Mouse (Mus musculus) regulatory T cell (primary cell): Measurements from ENCODE around the gene Zw10.

ENCODE experiments used
- in situ Hi-C: fragments of 300-600 bp; cut with MboI, MseI; formaldehyde crosslinking; loops from one replicate; pipeline ENCODE4 v1.15.1; 2025; ENCODE audit warnings: high pct_unique_total_duplicates

The Zw10 gene

GRCm38 (mm10) chr9:49055333-49056205 is at the start of gene Zw10:
Gene Zw10, plus strand, starts transcription at chr9:49055613.
- in situ Hi-C loops: loop anchor here (10.0 kb wide), 1 partner anchor 1709 kb away; the partner anchor contains the start of gene Fdxacb1

- in situ Hi-C loops: no loop called here
Observed at GRCm38 (mm10) chr9:49015824-49016223, 39.6 kb upstream of the Zw10 start.

- in situ Hi-C loops: no loop called here
Observed at GRCm38 (mm10) chr9:49021289-49021688, 34.1 kb upstream of the Zw10 start.

- in situ Hi-C loops: no loop called here
Observed at GRCm38 (mm10) chr9:49023956-49024355, 31.5 kb upstream of the Zw10 start.

GRCm38 (mm10) chr9:49024529-49024928 is 30.9 kb upstream of the Zw10 start:
- in situ Hi-C loops: no loop called here

DNA sequence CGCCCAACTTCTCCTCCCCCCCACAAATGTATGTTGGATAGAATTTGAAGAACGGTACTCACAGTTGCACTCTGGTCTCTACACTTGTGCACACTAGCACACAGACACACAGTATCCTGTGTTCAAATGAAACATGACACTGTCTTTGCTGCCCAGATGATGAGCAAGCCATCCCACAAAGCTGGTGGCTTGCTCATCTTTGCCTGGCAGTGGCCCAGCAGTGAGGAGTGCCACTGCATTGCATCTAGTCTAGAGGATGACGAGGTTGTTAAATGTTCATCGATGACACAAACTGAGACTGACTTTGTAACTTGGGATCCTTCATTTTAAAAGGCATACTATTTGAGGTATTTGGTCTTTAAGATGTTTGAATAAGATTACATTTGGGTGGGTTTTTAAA is 20.6 kb upstream of the Zw10 start:
- in situ Hi-C loops: no loop called here

DNA sequence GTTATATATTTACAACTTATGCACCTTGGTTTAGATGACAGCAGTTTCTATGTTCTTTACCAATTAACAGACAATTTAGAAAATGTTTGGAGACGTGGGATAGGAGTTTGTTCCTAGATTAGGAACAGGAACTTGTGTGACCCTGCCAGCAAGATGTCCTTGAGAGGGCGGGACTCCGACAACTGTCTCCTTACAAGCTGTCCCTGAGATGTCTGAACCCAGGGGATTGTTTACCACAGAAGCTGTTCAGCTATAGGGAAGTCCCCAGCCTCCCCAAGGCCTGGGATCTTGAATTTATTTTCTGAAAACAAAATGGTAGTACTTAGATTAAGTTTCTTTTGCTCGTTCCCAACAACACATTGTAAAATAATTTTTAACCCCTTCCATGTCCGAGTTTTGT is 4.5 kb upstream of the Zw10 start:
- in situ Hi-C loops: loop anchor here (5.0 to 10.0 kb wide), 2 partner anchors 59 to 1714 kb away; partner anchors contain the start of gene Fdxacb1

DNA sequence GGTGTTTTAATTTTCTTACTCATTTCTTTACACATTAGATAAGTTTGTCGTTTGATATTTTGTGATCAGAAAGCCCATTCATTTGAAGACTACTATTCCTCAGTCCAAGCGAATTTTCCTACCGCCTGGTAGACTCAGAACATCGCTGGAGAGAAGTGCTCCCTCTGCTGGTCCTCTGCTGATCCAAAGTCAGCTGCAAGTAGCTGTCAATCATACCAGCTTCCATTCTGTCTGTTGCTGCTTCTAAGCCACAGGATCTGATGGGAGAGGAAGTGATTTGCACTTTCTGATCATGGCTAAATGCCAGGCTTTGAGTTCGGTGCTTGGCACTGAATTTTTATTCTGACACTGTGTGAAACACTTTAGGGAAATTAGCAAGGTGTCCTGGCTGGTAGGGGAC is 4.1 kb upstream of the Zw10 start:
- in situ Hi-C loops: loop anchor here (5.0 to 10.0 kb wide), 2 partner anchors 59 to 1713 kb away; partner anchors contain the start of gene Fdxacb1

DNA sequence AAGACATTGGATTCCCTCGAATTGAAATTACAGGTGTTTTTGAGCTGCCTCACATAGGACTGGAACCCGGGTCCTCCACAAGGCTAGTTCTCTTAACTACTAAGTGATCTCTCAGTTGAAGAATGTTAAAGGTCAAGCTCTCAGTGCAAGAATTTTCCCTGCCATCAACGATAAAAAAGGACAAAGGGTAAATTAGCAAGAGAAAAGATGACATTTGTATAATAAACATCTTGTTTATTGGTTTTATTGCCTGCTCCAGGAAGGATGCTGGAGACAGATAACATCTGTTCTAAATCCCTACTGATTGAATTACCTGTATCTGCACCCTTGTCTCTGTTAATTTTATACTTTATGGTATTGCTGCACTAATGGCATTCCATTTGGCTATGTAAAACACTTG is 1.4 kb upstream of the Zw10 start:
- in situ Hi-C loops: loop anchor here (5.0 to 10.0 kb wide), 2 partner anchors 62 to 1711 kb away; partner anchors contain the start of gene Fdxacb1

- in situ Hi-C loops: no loop called here
Observed at GRCm38 (mm10) chr9:49076847-49077246, 21.4 kb downstream of the Zw10 start.

GRCm38 (mm10) chr9:49081107-49081506 is 25.7 kb downstream of the Zw10 start, which contains the start of gene Tmprss5:
Gene Tmprss5, plus strand, starts transcription at chr9:49081260.
- in situ Hi-C loops: loop anchor here (5.0 kb wide), 1 partner anchor 406 kb away; the partner anchor contains the start of gene Ttc12

DNA sequence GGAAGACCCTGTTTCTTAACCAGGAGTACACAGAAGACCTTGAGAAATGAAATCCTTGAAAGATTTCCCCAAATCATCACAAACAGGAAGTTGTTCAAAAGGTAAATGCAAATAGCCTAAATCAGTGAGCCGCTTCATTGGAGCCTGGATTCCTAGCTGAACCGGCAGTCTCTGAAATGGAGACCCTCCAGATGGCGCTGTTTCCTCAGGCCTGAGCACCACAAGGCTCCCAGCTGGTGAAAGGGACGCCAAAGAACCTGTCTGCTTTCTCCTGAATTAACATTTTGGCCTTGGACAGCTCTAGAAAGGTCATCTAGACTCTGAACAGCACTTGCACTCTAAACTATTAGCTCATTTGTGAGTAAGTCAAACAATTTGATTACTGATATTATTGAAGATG is 26.1 kb downstream of the Zw10 start:
- in situ Hi-C loops: loop anchor here (5.0 kb wide), 1 partner anchor 406 kb away; the partner anchor contains the start of gene Ttc12

GRCm38 (mm10) chr9:49087317-49087716 is 31.9 kb downstream of the Zw10 start:
- in situ Hi-C loops: no loop called here

GRCm38 (mm10) chr9:49098871-49099270 is 43.5 kb downstream of the Zw10 start:
- in situ Hi-C loops: no loop called here

DNA sequence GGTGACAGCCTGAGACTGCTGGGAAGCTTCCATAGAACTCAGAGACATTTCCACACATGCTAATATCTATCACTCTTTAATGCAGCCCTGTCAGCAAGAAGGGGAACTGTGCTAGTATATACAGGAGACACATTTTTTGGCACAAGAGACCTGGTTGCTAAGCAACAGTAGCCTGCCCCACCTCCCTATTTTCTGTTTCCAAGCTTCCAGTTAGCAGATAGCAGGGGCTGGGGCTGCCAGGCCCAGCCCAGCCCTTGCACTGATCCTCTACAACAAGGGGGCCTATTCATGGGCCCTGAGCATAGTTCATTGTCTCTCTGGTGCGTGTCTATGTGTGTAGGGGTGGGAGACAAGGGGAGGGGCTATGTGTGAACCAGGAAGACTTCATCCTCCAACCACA is 46.9 kb downstream of the Zw10 start:
- in situ Hi-C loops: no loop called here

DNA sequence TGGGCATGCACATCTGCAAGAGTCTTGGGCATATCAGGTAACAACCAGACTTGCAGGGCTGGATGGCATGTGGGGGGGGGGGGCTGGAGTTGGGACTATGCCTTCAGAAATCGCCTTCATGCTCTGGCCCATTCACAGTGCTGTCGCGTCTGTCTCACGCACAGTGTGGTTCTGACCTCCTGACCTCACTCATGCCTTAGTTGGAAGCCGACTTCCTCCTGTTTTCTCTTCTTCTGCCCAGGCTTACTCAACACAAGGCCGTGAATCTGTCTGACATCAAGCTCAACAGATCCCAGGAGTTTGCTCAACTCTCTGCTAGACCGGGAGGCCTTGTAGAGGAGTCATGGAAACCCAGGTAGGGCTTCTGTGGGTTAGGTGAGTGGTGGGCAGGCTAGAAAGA is 53.7 kb downstream of the Zw10 start:
- in situ Hi-C loops: no loop called here

GRCm38 (mm10) chr9:49110476-49111220 is 55.2 kb downstream of the Zw10 start:
- in situ Hi-C loops: no loop called here

DNA sequence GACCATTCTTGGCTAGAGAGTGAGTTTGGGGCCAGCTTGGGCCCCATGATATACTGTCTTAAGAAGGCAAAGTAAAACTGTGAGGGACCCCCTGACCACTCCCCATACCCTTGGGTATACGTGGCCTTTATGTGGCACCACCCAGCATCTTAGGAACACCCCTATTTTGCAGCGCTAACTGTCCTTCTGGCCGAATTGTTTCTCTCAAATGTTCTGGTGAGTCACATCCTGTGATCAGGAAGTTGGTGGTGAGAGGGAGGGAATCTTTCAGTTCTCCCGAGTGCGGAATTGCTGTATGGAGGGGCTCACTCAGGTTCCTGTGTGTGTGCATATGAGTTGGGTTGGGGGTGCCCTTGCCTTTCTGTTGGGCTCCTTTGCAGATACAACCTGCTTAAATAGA is 55.9 kb downstream of the Zw10 start:
- in situ Hi-C loops: no loop called here

GRCm38 (mm10) chr9:49118271-49118825 is 62.9 kb downstream of the Zw10 start:
- in situ Hi-C loops: no loop called here

- in situ Hi-C loops: no loop called here
Observed at GRCm38 (mm10) chr9:49119759-49120158, 64.3 kb downstream of the Zw10 start.

DNA sequence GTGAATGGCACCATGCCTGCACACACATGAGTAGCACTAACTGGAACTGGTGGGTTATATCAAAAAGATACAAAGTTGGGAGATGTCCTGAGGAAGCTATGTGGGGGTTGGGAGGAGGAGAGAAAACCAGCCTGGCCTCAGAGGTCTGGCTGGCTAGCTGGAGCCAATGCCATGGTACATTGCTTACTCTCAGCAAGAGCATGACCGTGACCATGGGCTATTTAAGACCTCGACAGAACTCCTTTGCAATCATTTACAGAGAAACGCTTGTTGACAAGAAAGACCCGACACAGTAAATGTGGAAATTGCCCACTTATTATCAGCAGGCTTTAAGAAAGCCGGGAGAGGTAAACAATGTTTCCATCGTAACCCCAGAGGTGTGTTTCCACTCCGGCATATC is 70.3 kb downstream of the Zw10 start:
- in situ Hi-C loops: no loop called here
